In the genomic region with DNA sequence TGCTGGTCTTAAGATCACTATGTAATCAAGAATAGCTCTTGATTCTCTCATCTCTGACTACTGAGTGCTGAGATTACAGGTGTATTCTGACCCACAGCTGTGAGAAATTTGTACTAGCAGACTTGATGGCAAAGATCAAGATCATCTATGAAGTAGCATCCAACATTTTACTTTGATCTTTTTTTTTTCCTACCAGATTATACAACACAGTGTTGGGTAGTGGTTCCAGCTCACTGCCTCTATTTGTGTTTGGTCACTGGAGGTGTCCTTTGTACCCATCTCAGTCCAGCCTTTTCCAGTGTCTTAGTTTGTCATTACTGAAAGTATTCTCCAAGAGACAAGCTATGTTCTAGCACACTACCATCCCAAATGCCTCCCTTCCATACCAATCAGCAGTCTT, we compare ENCODE assay signal across 21 mouse cellular contexts. TPM values are rescaled to one million over a fixed set of nuclear protein-coding genes. Genes with fewer than 3 reads are reported as not detected.
DNase-seq lines count a peak whose midpoint lies in the region; ATAC-seq lines count a peak whose summit lies in the region.
"Had no signal": no experiment of that assay in that cellular context is flagged by ENCODE, and none has a peak within 500 bp of the region (broad histone marks: within the 10 kb centered on the region; RNA-seq: fewer than 3 reads in every experiment).

No protein-coding gene starts in this region.

- no peak overlapping the region for H3K4me3 ChIP-seq in liver, embryonic 16.5 days (ENCODE audit: low read depth, low read length)
- H3K4me3 ChIP-seq: gastrocnemius, adult 2 months; hindbrain, embryonic 10.5 days; hindbrain, embryonic 13.5 days had no signal

- H3K27me3 ChIP-seq in liver, embryonic 16.5 days (ENCODE audit: control insufficient read depth, insufficient read depth, low read depth, low read length), result no peaks in the 10 kb centered on the region
- H3K27me3 ChIP-seq: hindbrain, embryonic 13.5 days had no signal

- no peak overlapping the region for H3K9ac ChIP-seq in liver, embryonic 16.5 days (ENCODE audit: low read depth, low read length)
- H3K9ac ChIP-seq: forebrain, postnatal 0 days; hindbrain, embryonic 13.5 days had no signal

- H3K9me3 ChIP-seq in liver, embryonic 16.5 days (replicated peaks; ENCODE audit: control insufficient read depth, low read length), result no peaks in the 10 kb centered on the region
- H3K9me3 ChIP-seq: hindbrain, embryonic 10.5 days; hindbrain, embryonic 13.5 days had no signal

- H3K4me2 ChIP-seq in liver, embryonic 16.5 days (ENCODE audit: low read depth, low read length), result no peak overlapping the region
- H3K4me2 ChIP-seq: heart, embryonic 11.5 days; hindbrain, embryonic 13.5 days had no signal

- H3K27ac ChIP-seq in liver, embryonic 16.5 days (ENCODE audit: low read length), result no peak overlapping the region
- H3K27ac ChIP-seq: gastrocnemius, adult 2 months; hindbrain, embryonic 10.5 days; hindbrain, embryonic 13.5 days had no signal

- no peaks in the 10 kb centered on the region for H3K36me3 ChIP-seq in liver, embryonic 16.5 days (ENCODE audit: control insufficient read depth, insufficient read depth)
- H3K36me3 ChIP-seq: hindbrain, embryonic 10.5 days; hindbrain, embryonic 13.5 days had no signal

- H3K4me1 ChIP-seq in liver, embryonic 16.5 days (ENCODE audit: control insufficient read depth, low read depth, low read length), result no peaks in the 10 kb centered on the region
- H3K4me1 ChIP-seq: hindbrain, embryonic 10.5 days; hindbrain, embryonic 13.5 days had no signal

- DNase-seq in kidney, adult 11 months, result peak; percentile 60
- DNase-seq in kidney, postnatal 4 days, result no peak
- peak; percentile 75 for DNase-seq in kidney, adult 9 months
- DNase-seq in kidney, adult 18-20 months, result no peak
- no peak for DNase-seq in liver
- DNase-seq: adrenal gland, postnatal 10 days; adrenal gland, postnatal 36 days; cerebellum, adult 18-20 months; cerebellum, adult 9-10 months; cerebellum, postnatal 14 days; forebrain, postnatal 0 days; gastrocnemius, adult 2 months; gastrocnemius, postnatal 14 days; heart, adult 11 months had no signal

- ATAC-seq in liver, embryonic 16.5 days (ENCODE audit: low read depth), result 0 out of 2 replicates have a peak, but pooled peaks have one; percentile 39
- no peak for ATAC-seq in activated CD4-positive, CD25-positive, alpha-beta regulatory T cell, adult 4 months
- ATAC-seq: forebrain, embryonic 14.5 days; forebrain, postnatal 0 days had no signal

RNA-seq across cellular contexts. Expression of a gene that starts 5.8 kb away (rescaled TPM):
- polyA plus RNA-seq in liver, embryonic 16.5 days (2015; fragmentation: Nextera tagmentation; extraction: Ambion mirVana), result 0.48 and 0.60 TPM in 2 replicates
- 1 to 10 TPM; 2.8 to 3.0 TPM for polyA plus RNA-seq in activated CD4-positive, CD25-positive, alpha-beta regulatory T cell, adult 4 months (2017; shearing (Covaris generic))
- polyA plus RNA-seq: heart, embryonic 14.5 days; hindbrain, embryonic 13.5 days had no signal

Comparison
In these comparisons a context has a peak if more than half of its experiments do, and no peak if none do; other contexts are left out.
1. DNase-seq: peak in kidney, adult 11 months (single experiment) and kidney, adult 9 months (single experiment); none in kidney, postnatal 4 days (0 of 2), kidney, adult 18-20 months (single experiment) and liver (single experiment).